Mouse (Mus musculus) midbrain, embryonic 10.5 days (tissue): ENCODE results near the gene Pvalb. TPM values are rescaled to one million over a fixed set of nuclear protein-coding genes. Genes with fewer than 3 reads are reported as not detected.
A peak's percentile ranks its signal among the peaks of the same experiment; 100 is the strongest.

Experiments used
- DNase-seq: peaks from one replicate; pipeline ENCODE4 v3.0.0-alpha.2; 2017; ENCODE audit warnings: low spot score
- H3K27ac ChIP-seq: fragments of 300-500 bp; sonication (generic); replicated peaks from 2 replicates; pipeline ENCODE4 v1.5.1; 2016; ENCODE audit warnings: mild to moderate bottlenecking
- H3K27me3 ChIP-seq: fragments of 300-500 bp; sonication (generic); 2 replicates; pipeline ENCODE4 v1.6.1; 2016; ENCODE audit warnings: low read depth, mild to moderate bottlenecking; ENCODE audit not compliant: poor library complexity, severe bottlenecking
- H3K36me3 ChIP-seq: fragments of 300-500 bp; sonication (generic); 2 replicates; pipeline ENCODE4 v1.6.1; 2016; ENCODE audit warnings: mild to moderate bottlenecking, moderate library complexity
- H3K4me1 ChIP-seq: fragments of 300-500 bp; sonication (generic); 2 replicates; pipeline ENCODE4 v1.6.1; 2016
- H3K4me3 ChIP-seq: fragments of 300-500 bp; sonication (generic); 2 replicates; pipeline ENCODE4 v1.5.1; 2016; ENCODE audit warnings: mild to moderate bottlenecking, moderate library complexity
- H3K9me3 ChIP-seq: fragments of 300-500 bp; sonication (generic); replicated peaks from 2 replicates; pipeline ENCODE4 v1.6.1; 2016; ENCODE audit warnings: mild to moderate bottlenecking
- WGBS: fragments of 180-500 bp; shearing (Covaris S2); methylation state at CpG from one replicate; pipeline ENCODE4 v1.1.7; 2016; 5-methylcytosine and 5-hydroxymethylcytosine counted together
- polyA plus RNA-seq: library from polyadenylated mRNA; unstranded; fragments of >200 nt; fragmentation: Nextera tagmentation; extraction: Ambion mirVana; gene quantifications from 2 replicates; pipeline ENCODE4 v1.2.1, GENCODE M21; 2016

Pvalb gene
- polyA plus RNA-seq, 1 experiment from 2014 or later = 0.12 TPM

DNA sequence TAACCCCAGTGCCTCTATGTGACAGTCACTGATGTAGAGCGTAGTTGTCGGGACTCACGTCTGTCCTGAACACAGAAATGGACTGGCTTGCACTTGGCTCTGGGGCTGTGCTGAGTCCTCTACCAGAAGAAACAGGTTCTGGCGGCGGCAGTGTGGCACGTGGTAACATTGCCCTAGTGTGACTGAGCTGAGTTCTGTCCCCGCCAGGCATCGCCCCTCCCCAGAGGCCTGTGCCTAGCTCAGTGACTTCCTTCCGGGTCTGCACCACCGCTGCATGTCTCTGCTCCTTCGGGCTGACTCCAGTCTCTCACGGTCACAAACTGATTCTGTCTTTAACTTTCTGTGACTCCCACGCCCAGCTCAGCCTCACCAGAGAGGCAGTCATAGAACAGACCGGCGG lies 35.5 kb downstream of the Pvalb start:
- H3K9me3 ChIP-seq = no peaks in the 10 kb centered on the region
- H3K27ac ChIP-seq = no peak overlapping the region
- H3K27me3 ChIP-seq = no peaks in the 10 kb centered on the region
- DNase-seq = no peak
- H3K4me1 ChIP-seq = peaks cover 31% of the 10 kb centered on the region
- peaks cover 39% of the 10 kb centered on the region for H3K36me3 ChIP-seq
- H3K4me3 ChIP-seq = no peak overlapping the region
- WGBS = 93% methylated on average over 15 of the region's 15 CpGs

DNA sequence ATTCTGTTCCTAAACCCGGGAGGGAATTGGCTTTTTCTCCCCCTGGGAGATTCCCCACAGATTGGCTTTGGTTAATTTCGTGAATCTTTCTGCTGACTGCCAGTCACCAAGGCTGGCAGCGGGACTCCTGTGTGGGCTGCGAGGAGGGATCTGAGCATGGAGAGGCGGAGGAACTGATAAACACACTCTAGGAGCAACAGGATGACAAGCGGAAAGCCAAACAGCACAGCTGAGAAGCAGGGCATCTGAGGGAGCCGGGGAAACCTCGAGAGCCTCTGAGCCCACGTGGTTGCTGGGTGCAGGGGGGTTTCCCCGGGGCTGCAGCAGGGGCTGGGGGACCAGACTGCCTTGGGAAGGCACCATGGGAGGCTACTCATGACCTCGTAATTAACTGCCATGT lies 36.6 kb downstream of the Pvalb start:
- Histone ChIP-seq H3K4me1 (peaks cover 23% of the 10 kb centered on the region), H3K9me3 (no peaks in the 10 kb centered on the region), H3K36me3 (peaks cover 50% of the 10 kb centered on the region), H3K27ac (no peak overlapping the region), H3K4me3 (no peak overlapping the region), H3K27me3 (no peaks in the 10 kb centered on the region)
- DNase-seq = no peak
- 87% methylated on average over 11 of the region's 11 CpGs for WGBS

DNA sequence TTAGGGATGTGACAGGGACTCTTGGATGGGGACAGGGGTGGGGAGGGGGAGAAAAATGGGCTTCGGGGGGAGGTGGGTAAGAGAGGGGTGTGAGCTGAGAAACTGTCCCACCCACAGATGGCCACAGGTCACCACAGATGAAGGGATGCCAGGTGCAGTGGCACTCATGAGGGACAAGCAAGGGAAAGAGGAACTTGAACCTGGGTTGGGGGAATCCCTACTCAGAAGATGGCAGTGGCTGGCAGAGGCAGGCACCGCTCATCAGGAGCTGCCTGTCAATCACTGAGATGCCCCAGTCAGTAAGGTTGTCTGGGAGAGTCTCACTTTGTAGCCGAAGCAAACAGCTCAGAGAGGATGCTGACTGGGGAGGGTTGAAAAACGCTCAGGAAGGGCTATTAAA lies 40.9 kb downstream of the Pvalb start:
- Histone ChIP-seq H3K4me1 (no peaks in the 10 kb centered on the region), H3K36me3 (peaks cover 84% of the 10 kb centered on the region), H3K27me3 (no peaks in the 10 kb centered on the region), H3K9me3 (no peaks in the 10 kb centered on the region), H3K27ac (no peak overlapping the region), H3K4me3 (no peak overlapping the region)
- WGBS = 87% methylated on average over 4 of the region's 4 CpGs
- no peak for DNase-seq

DNA sequence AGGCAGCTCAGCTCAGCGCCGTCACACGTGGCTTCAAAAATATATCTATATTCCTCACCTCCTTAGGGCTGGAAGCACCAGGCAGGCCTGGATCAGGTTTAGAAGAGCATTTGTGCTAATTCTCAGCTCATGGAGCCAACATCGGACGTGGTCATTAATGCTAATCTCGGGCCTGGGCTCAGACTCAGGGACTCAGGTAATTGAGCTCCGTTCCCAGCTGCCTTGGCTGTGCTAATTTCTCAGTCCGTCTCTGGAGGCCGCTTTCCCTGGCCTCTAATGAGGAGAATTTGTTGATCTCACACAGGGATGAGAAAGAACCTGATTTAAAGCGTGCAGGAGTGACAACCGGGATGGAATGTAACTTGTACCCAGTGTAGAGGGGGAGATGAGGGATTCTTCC lies 41.7 kb downstream of the Pvalb start:
- Histone ChIP-seq H3K4me1 (no peaks in the 10 kb centered on the region), H3K27ac (no peak overlapping the region), H3K27me3 (no peaks in the 10 kb centered on the region), H3K4me3 (no peak overlapping the region), H3K36me3 (peaks cover 88% of the 10 kb centered on the region), H3K9me3 (no peaks in the 10 kb centered on the region)
- no peak for DNase-seq
- 85% methylated on average over 11 of the region's 11 CpGs for WGBS

DNA sequence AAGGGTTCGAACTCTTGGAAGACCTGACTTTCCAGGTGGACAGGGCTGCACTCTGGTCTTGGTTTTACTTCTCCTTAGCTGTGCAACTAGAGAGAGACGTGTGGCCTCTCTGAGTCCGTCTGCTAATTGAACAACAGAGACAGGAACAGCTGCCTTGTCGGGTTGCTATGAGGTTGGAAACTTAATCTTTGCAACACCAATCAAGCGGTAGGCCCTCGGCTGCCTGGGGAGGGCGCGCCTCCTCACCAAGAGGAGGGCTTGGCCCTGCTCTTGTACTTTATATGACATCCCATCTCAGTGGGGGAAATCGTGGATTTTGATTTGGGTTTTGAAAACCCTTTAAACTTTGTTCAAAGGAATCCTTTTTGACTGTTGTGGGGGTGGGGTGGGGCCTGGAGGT lies 44.3 kb downstream of the Pvalb start:
- Histone ChIP-seq H3K4me3 (no peak overlapping the region), H3K27ac (no peak overlapping the region), H3K4me1 (no peaks in the 10 kb centered on the region), H3K36me3 (peaks cover 86% of the 10 kb centered on the region), H3K9me3 (no peaks in the 10 kb centered on the region), H3K27me3 (no peaks in the 10 kb centered on the region)
- WGBS = 85% methylated on average over 9 of the region's 9 CpGs
- DNase-seq = no peak

DNA sequence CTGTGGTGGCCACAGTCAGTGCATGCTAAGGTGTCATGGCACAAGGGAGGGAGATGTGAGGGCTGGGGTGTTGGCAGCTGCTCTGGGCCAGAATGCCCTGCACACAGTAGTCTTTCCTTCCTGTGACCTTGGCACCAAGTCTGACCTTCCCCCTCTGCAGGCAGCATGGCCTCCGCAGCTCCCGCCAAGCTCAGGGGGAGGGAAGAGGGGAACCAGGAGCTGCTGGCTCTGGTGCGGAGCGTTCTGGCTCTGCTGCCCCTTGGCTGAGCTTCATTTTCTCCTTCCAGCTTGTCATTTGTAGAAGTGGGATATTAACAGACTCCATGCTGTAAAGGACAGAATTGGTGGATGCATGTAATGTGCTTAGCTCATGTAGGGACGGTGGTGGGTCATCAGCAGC lies 47.9 kb downstream of the Pvalb start:
- Histone ChIP-seq H3K36me3 (peaks cover 50% of the 10 kb centered on the region), H3K4me3 (no peak overlapping the region), H3K9me3 (no peaks in the 10 kb centered on the region), H3K27me3 (no peaks in the 10 kb centered on the region), H3K4me1 (peaks cover 6% of the 10 kb centered on the region), H3K27ac (no peak overlapping the region)
- WGBS = 85% methylated on average over 5 of the region's 5 CpGs
- DNase-seq = no peak

DNA sequence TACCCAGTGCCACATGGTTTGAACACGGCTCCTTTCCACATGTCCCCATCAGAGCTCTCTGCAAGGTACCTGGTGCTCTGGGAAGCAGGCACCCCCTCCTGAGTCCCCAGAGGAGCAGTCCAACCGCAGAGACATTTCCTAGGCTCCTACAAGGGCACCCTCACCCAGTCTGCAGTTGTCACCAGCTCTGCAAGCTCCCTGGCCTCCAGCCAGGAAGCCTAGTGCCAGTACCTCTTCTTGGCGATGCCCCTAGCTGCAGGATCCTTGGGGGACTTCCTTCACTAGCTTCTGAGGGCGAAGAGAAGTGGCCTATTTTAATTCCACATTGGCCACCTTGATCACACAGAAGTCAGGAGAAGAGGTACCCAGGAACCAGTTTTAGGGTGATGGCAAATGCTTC lies 48.4 kb downstream of the Pvalb start:
- no peak overlapping the region for H3K27ac ChIP-seq
- no peak for DNase-seq
- H3K36me3 ChIP-seq = peaks cover 45% of the 10 kb centered on the region
- H3K4me1 ChIP-seq = peaks cover 11% of the 10 kb centered on the region
- H3K27me3 ChIP-seq = no peaks in the 10 kb centered on the region
- H3K4me3 ChIP-seq = no peak overlapping the region
- H3K9me3 ChIP-seq = no peaks in the 10 kb centered on the region
- WGBS = 74% methylated on average over 4 of the region's 4 CpGs

DNA sequence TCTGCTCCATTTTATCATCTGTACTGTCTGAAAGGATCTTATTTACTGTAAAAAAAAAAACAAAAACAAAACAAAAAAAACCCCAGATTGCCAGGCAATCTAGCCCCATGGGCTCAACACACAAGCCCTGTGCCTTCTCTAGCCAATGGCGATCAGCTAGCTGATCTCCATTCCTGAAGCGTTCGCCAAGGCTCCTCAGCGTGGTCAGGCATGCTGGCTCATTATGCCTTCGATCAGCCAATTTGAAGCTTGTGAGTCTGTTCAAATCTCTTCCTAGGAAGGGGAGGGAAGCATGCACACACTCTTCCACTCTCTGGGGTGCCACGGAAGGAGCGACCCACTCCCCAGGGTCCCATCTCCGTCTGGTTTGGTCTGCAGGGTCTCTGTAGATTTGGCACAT lies 48.9 kb downstream of the Pvalb start:
- Histone ChIP-seq H3K4me3 (no peak overlapping the region), H3K9me3 (no peaks in the 10 kb centered on the region), H3K27ac (no peak overlapping the region), H3K4me1 (peaks cover 16% of the 10 kb centered on the region), H3K27me3 (no peaks in the 10 kb centered on the region), H3K36me3 (peaks cover 40% of the 10 kb centered on the region)
- DNase-seq = no peak
- WGBS = 85% methylated on average over 8 of the region's 8 CpGs

DNA sequence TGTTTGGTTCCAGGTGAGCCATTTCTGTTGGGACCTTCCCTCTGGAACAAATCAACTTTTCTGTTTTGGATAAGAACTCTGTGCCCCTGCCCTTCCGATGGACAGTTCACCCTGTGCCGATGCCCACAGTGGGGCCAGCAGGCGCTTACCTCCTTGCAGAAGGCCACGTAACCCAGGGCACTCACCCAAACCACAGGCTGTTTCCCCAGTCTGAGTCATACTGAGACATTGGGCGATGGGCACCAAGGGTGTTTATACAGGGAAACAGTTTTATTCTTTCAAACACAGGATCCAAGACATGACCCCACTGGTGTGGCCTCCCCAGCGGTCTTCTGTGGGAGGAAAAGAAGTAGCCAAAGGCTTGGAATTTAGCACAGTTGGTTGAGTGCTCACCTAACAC lies 50.8 kb downstream of the Pvalb start:
- peaks cover 22% of the 10 kb centered on the region for H3K36me3 ChIP-seq
- no peak overlapping the region for H3K27ac ChIP-seq
- no peak overlapping the region for H3K4me3 ChIP-seq
- 88% methylated on average over 6 of the region's 6 CpGs for WGBS
- H3K4me1 ChIP-seq = peaks cover 16% of the 10 kb centered on the region
- no peaks in the 10 kb centered on the region for H3K27me3 ChIP-seq
- no peaks in the 10 kb centered on the region for H3K9me3 ChIP-seq
- no peak for DNase-seq

DNA sequence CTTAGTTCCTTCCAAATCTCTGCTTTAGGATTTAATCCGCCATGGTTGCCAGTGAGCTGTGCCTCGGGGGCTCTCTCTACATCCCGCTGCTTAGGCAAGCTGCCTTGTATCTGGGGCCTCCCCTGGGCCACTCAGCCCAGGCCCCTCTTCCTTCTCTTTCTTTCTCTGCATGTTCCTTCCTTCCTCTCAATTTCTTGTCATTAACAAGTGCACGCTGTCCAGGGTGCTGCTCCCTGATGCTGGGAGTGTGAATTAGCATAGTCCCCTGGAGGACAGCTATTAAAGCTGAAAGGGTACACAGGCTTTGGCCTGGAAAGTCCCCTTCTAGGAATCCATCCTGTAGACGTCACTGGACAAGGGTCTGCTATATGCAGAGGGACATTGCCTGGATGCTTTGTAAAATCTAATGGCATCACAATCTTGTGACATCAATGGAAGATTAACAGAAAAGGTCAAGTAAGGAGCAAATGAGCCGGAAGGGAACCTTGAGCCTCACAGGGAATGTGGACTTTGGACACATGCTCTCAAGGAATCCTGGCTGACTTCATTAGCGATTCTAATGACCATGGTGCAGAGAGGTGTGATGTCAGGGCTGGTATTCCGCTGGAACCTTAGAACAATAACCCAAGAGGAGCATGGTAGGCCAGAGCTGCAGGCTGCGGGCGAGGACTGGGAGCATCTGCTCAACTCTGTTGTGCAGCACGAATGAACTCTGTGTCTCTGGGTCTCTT lies 53.0 kb downstream of the Pvalb start:
- WGBS = 54% methylated on average over 11 of the region's 11 CpGs
- H3K27ac ChIP-seq = peak overlapping the region; percentile 1; the same call in 1 of the 2 replicates

DNA sequence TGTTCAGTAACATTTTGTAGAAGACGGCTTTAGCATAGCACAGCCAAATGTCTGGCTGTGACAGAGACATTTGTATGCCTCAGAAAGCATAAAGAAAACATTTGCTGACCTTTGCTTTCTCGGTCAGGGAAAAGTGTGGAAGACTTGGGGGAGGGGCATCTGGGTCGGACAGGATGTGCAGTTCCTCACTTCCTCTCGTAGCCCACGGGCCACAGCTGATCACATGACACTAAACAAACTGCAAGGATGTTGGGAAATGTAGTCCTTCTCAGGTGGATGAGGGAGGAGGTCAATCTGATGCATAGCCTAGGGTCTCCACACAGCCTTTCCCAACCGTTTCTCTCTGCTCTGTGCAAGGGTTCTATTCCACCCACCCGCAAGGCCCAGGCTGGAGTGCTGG lies 57.6 kb downstream of the Pvalb start:
- DNase-seq = no peak
- Histone ChIP-seq H3K36me3 (no peaks in the 10 kb centered on the region), H3K4me1 (peaks cover 19% of the 10 kb centered on the region), H3K27ac (no peak overlapping the region), H3K4me3 (no peak overlapping the region), H3K9me3 (no peaks in the 10 kb centered on the region), H3K27me3 (no peaks in the 10 kb centered on the region)
- WGBS = 81% methylated on average over 7 of the region's 7 CpGs

More for the DNA sequence above, 53.0 kb downstream of the Pvalb start:
- H3K9me3 ChIP-seq = no peaks in the 10 kb centered on the region
- no peak overlapping the region for H3K4me3 ChIP-seq
- peaks cover 16% of the 10 kb centered on the region for H3K4me1 ChIP-seq
- H3K36me3 ChIP-seq = peaks cover 1% of the 10 kb centered on the region; the same call in 1 of the 2 replicates
- DNase-seq = no peak
- no peaks in the 10 kb centered on the region for H3K27me3 ChIP-seq
